Mouse (Mus musculus) forelimb bud, embryonic 11.5 days (tissue): ENCODE measurements around the gene Gabrd.

Experiments
- DNase-seq: peaks from one replicate; pipeline ENCODE4 v3.0.0-alpha.2; 2012; ENCODE audit warnings: low read depth, low spot score

Gene Gabrd

GRCm38 (mm10) chr4:155383326-155383725 is 14.6 kb downstream of the Gabrd start:
- DNase-seq: no peak

- no peak for DNase-seq
Observed at GRCm38 (mm10) chr4:155382752-155383151, 15.2 kb downstream of the Gabrd start.

GRCm38 (mm10) chr4:155381974-155382373 is 15.9 kb downstream of the Gabrd start:
- DNase-seq: no peak

GRCm38 (mm10) chr4:155371797-155372735 is 25.8 kb downstream of the Gabrd start:
- DNase-seq: no peak

- no peak for DNase-seq
Observed at GRCm38 (mm10) chr4:155370737-155371715, 26.9 kb downstream of the Gabrd start.

GRCm38 (mm10) chr4:155368684-155369083 is 29.2 kb downstream of the Gabrd start:
- peak; percentile 51 for DNase-seq

- no peak for DNase-seq
Observed at GRCm38 (mm10) chr4:155367739-155368138, 30.2 kb downstream of the Gabrd start.

- DNase-seq: no peak
Observed at GRCm38 (mm10) chr4:155366784-155367183, 31.1 kb downstream of the Gabrd start.

GRCm38 (mm10) chr4:155362443-155362842 is 35.5 kb downstream of the Gabrd start:
- no peak for DNase-seq

- DNase-seq: peak; percentile 84
Observed at GRCm38 (mm10) chr4:155361303-155361791, 36.6 kb downstream of the Gabrd start, which contains the start of gene Prkcz. Gene Prkcz (minus strand): TSS chr4:155361361.

GRCm38 (mm10) chr4:155360856-155361255 is 37.1 kb downstream of the Gabrd start:
- no peak for DNase-seq

- DNase-seq: no peak
Observed at GRCm38 (mm10) chr4:155359560-155360464, 38.1 kb downstream of the Gabrd start.

- no peak for DNase-seq
Observed at GRCm38 (mm10) chr4:155357601-155358000, 40.3 kb downstream of the Gabrd start.

GRCm38 (mm10) chr4:155356354-155356753 is 41.6 kb downstream of the Gabrd start:
- no peak for DNase-seq

GRCm38 (mm10) chr4:155354546-155354945 is 43.4 kb downstream of the Gabrd start:
- no peak for DNase-seq

GRCm38 (mm10) chr4:155354035-155354434 is 43.9 kb downstream of the Gabrd start:
- DNase-seq: no peak

GRCm38 (mm10) chr4:155352581-155352980 is 45.3 kb downstream of the Gabrd start:
- no peak for DNase-seq

- DNase-seq: no peak
Observed at GRCm38 (mm10) chr4:155346350-155346749, 51.6 kb downstream of the Gabrd start.

- DNase-seq: peak; percentile 57
Observed at GRCm38 (mm10) chr4:155345608-155345953, 52.3 kb downstream of the Gabrd start.

GRCm38 (mm10) chr4:155344716-155345607 is 53.0 kb downstream of the Gabrd start:
- DNase-seq: no peak
